In genomic region chr3:81020064-81020463, GRCm38 (mm10) we compare ENCODE assay signal across 17 mouse cellular contexts. TPM values are rescaled to one million over a fixed set of nuclear protein-coding genes. Genes with fewer than 3 reads are reported as not detected.
DNase-seq lines count a peak whose midpoint lies in the region; ATAC-seq and TF ChIP-seq lines count a peak whose summit lies in the region.
"Had no signal": no experiment of that assay in that cellular context is flagged by ENCODE, and none has a peak within 500 bp of the region (broad histone marks: within the 10 kb centered on the region; RNA-seq: fewer than 3 reads in every experiment).

No protein-coding gene starts in this region.

- H3K9me3 ChIP-seq in liver, postnatal 0 days (ENCODE audit: low read length), result no peaks in the 10 kb centered on the region
- no peaks in the 10 kb centered on the region for H3K9me3 ChIP-seq in liver, embryonic 12.5 days (replicated peaks)
- H3K9me3 ChIP-seq: heart, embryonic 12.5 days; limb, embryonic 13.5 days; midbrain, embryonic 12.5 days had no signal

- no peak overlapping the region for H3K27ac ChIP-seq in gastrocnemius, adult 2 months
- no peak overlapping the region for H3K27ac ChIP-seq in liver, postnatal 0 days (ENCODE audit: low read depth)
- no peak overlapping the region for H3K27ac ChIP-seq in liver, embryonic 12.5 days
- H3K27ac ChIP-seq: limb, embryonic 13.5 days; midbrain, embryonic 12.5 days had no signal

- intact Hi-C loops in gastrocnemius, adult 2 months (cut with DNase I), result no loop called here

- 37% methylated on average over 1 of the region's 1 CpGs for WGBS in liver, postnatal 0 days (ENCODE audit: insufficient replicate concordance)
- WGBS in liver, embryonic 12.5 days (ENCODE audit: insufficient replicate concordance), result 32% methylated on average over 1 of the region's 1 CpGs

- no peak for ATAC-seq in liver, postnatal 0 days
- no peak for ATAC-seq in liver, embryonic 12.5 days
- peak; percentile 58; the same call in 1 of the 2 replicates for ATAC-seq in common myeloid progenitor, adult 5-6 weeks (replicated peaks; ENCODE audit: low read depth, poor library complexity, severe bottlenecking)
- no peak for ATAC-seq in inflammation-experienced regulatory T-cells, adult 6 months

- no peaks in the 10 kb centered on the region for H3K36me3 ChIP-seq in liver, postnatal 0 days (replicated peaks; ENCODE audit: insufficient read depth, low read length)
- no peaks in the 10 kb centered on the region for H3K36me3 ChIP-seq in liver, embryonic 12.5 days
- H3K36me3 ChIP-seq: heart, embryonic 12.5 days; limb, embryonic 13.5 days; midbrain, embryonic 12.5 days had no signal

- TF ChIP-seq EP300 in liver, postnatal 0 days (IDR thresholded peaks at IDR 0.05; ENCODE audit: low read depth), result no peak

- no peak for DNase-seq in gastrocnemius, adult 2 months
- no peak for DNase-seq in gastrocnemius, postnatal 4 days (ENCODE audit: low spot score in 2 of 2)
- no peak for DNase-seq in liver, postnatal 0 days
- DNase-seq in A20 (ENCODE audit: low read depth, low spot score), result peak; percentile 36
- DNase-seq in adrenal gland, postnatal 10 days, result no peak
- DNase-seq: gastrocnemius, postnatal 10 days; kidney, adult 11 months; kidney, postnatal 25 days; right cerebral cortex, postnatal 25 days; thymus, adult 18-20 months had no signal

- no peaks in the 10 kb centered on the region for H3K27me3 ChIP-seq in liver, postnatal 0 days (ENCODE audit: insufficient read depth, low read length)
- no peaks in the 10 kb centered on the region for H3K27me3 ChIP-seq in liver, embryonic 12.5 days (replicated peaks)
- H3K27me3 ChIP-seq: heart, embryonic 12.5 days; limb, embryonic 13.5 days; midbrain, embryonic 12.5 days had no signal

- H3K4me2 ChIP-seq in liver, postnatal 0 days (ENCODE audit: low read depth, low read length), result no peak overlapping the region
- H3K4me2 ChIP-seq in liver, embryonic 12.5 days, result no peak overlapping the region
- H3K4me2 ChIP-seq: heart, embryonic 12.5 days; limb, embryonic 13.5 days; midbrain, embryonic 12.5 days had no signal

- TF ChIP-seq CTCF in gastrocnemius, adult 2 months (IDR thresholded peaks at IDR 0.05), result peak; percentile 52
- TF ChIP-seq CTCF in liver, postnatal 0 days (IDR thresholded peaks at IDR 0.05; ENCODE audit: low read depth), result peak; percentile 47

- H3K4me3 ChIP-seq in gastrocnemius, adult 2 months, result no peak overlapping the region
- H3K4me3 ChIP-seq in liver, postnatal 0 days (ENCODE audit: low read depth, low read length), result no peak overlapping the region
- H3K4me3 ChIP-seq in liver, embryonic 12.5 days, result no peak overlapping the region
- H3K4me3 ChIP-seq: heart, embryonic 12.5 days; limb, embryonic 13.5 days; midbrain, embryonic 12.5 days had no signal

- no peaks in the 10 kb centered on the region for H3K4me1 ChIP-seq in liver, postnatal 0 days (ENCODE audit: insufficient read depth)
- no peaks in the 10 kb centered on the region for H3K4me1 ChIP-seq in liver, embryonic 12.5 days
- H3K4me1 ChIP-seq: midbrain, embryonic 12.5 days had no signal

- H3K9ac ChIP-seq in liver, postnatal 0 days (replicated peaks), result no peak overlapping the region
- H3K9ac ChIP-seq in liver, embryonic 12.5 days, result no peak overlapping the region
- H3K9ac ChIP-seq: heart, embryonic 12.5 days; limb, embryonic 13.5 days; midbrain, embryonic 12.5 days had no signal

RNA-seq across cellular contexts. Expression of gene Pdgfc, which starts 16.2 kb away (rescaled TPM):
- 1 to 10 TPM; 1.6 to 3.3 TPM for total RNA-seq in gastrocnemius, adult 2 months (2021)
- 10 to 100 TPM; 10.4 to 11.3 TPM for total RNA-seq in gastrocnemius, postnatal 4 days (2021)
- polyA plus RNA-seq in liver, postnatal 0 days (2015; fragmentation: Nextera tagmentation; extraction: Ambion mirVana), result 0.88 and 0.91 TPM in 2 replicates
- 2.8 and 2.9 TPM in 2 replicates for polyA plus RNA-seq in liver, embryonic 12.5 days (2016; fragmentation: Nextera tagmentation; extraction: Ambion mirVana)
- 0.37 TPM in 1 of 2 replicates, not detected in the other for total RNA-seq in common myeloid progenitor, adult 5-6 weeks (2017)
- not detected for polyA plus RNA-seq in inflammation-experienced regulatory T-cells, adult 6 months (2017; shearing (Covaris generic))
- 10 to 100 TPM; 10.4 to 11.3 TPM for total RNA-seq in adrenal gland, postnatal 10 days (2021)
- total RNA-seq: hematopoietic stem cell, adult 5-6 weeks had no signal
